Mouse (Mus musculus): ENCODE data around the gene P4ha1. TPM values are rescaled to one million over a fixed set of nuclear protein-coding genes. Genes with fewer than 3 reads are reported as not detected.

The P4ha1 gene
- polyA plus RNA-seq, 1 experiment from 2014 or later, result 24.9 TPM

DNA sequence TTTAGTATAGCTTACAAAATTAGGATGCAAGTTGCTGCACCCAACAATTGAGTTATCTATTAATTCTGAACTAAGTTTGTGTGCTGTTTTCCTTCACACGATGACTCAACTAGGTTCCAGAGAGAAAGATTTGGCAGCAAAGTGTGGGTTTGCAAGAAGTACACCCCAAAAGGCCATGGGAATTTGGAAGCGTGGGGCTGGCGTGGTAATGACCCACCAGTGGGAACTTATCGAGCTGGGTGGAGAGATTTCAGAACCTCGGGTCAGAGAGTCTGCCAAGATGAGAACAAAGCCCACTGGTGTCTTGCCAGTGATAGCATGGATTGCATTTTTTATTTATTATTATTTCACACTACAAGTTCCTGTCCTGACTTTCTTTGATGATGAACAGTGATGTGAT lies 11.2 kb upstream of the P4ha1 start:
- no peak for DNase-seq (ENCODE audit: low spot score)
- 94% methylated on average over 5 of the region's 5 CpGs for WGBS
- H3K36me3 ChIP-seq (replicated peaks; ENCODE audit: control insufficient read depth, insufficient read depth), result no peaks in the 10 kb centered on the region
- H3K4me2 ChIP-seq (replicated peaks), result no peak overlapping the region
- ATAC-seq (ENCODE audit: low FRiP score), result no peak
- no peaks in the 10 kb centered on the region for H3K27me3 ChIP-seq (ENCODE audit: control insufficient read depth, insufficient read depth, low read length)
- H3K9me3 ChIP-seq (ENCODE audit: control insufficient read depth, low read length), result no peaks in the 10 kb centered on the region
- no peak overlapping the region for H3K4me3 ChIP-seq (replicated peaks; ENCODE audit: low read length)
- H3K27ac ChIP-seq, result no peak overlapping the region
- no peaks in the 10 kb centered on the region for H3K4me1 ChIP-seq (replicated peaks; ENCODE audit: control insufficient read depth, insufficient read depth, low read length)
- H3K9ac ChIP-seq, result no peak overlapping the region

DNA sequence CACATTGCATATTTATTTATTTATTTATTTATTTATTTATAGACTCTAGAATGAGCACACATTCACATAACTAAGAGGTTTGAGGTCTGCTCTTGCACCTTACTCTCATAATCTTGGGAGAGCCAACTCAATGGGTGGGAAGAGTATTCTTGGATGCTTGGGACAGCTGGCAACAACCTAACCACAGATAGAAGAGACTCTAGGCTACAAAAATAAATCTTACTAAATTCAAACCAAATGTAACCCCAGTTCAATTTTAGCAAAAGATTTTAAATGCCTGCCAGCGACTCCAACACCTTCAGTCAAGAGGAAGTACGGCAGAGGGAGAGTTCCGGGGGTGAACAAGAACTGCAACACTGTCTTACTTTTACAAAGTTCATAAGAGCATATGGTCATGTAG lies 2.0 kb upstream of the P4ha1 start:
- Histone ChIP-seq H3K27me3 (ENCODE audit: control insufficient read depth, insufficient read depth, low read length) (no peaks in the 10 kb centered on the region), H3K4me1 (replicated peaks; ENCODE audit: control insufficient read depth, insufficient read depth, low read length) (peaks cover 25% of the 10 kb centered on the region), H3K36me3 (replicated peaks; ENCODE audit: control insufficient read depth, insufficient read depth) (no peaks in the 10 kb centered on the region), H3K4me3 (replicated peaks; ENCODE audit: low read length) (no peak overlapping the region), H3K9me3 (ENCODE audit: control insufficient read depth, low read length) (no peaks in the 10 kb centered on the region), H3K27ac (no peak overlapping the region), H3K4me2 (replicated peaks) (no peak overlapping the region), H3K9ac (no peak overlapping the region)
- ATAC-seq (ENCODE audit: low FRiP score) (no peak), DNase-seq (ENCODE audit: low spot score) (no peak)
- 94% methylated on average over 3 of the region's 3 CpGs for WGBS

DNA sequence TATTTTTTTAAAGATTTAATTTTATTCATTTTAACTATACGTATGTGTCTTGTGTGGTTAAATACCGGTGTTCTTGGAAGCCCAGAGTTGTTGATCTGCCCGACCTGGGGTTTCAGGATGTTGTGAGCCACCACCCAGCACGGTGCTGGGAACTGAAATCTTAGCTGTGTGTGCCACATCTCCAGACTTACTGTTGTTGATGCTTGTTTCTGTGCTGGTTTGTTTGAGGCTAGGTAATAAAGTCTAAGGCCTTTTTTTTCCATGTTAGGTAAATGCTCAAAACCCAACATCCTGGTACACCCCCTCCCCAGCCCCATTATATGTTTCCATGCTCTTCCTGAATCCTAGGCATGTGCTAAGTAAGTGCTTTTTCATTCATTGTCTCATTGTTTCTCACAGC lies 825 bp upstream of the P4ha1 start:
- DNase-seq (ENCODE audit: low spot score), result no peak
- Histone ChIP-seq H3K4me2 (replicated peaks) (peak overlapping the region; percentile 90), H3K9ac (peak overlapping the region; percentile 58), H3K4me3 (replicated peaks; ENCODE audit: low read length) (peak overlapping the region; percentile 96; the same call in 1 of the 2 replicates), H3K4me1 (replicated peaks; ENCODE audit: control insufficient read depth, insufficient read depth, low read length) (peaks cover 34% of the 10 kb centered on the region), H3K36me3 (replicated peaks; ENCODE audit: control insufficient read depth, insufficient read depth) (no peaks in the 10 kb centered on the region), H3K27me3 (ENCODE audit: control insufficient read depth, insufficient read depth, low read length) (no peaks in the 10 kb centered on the region), H3K9me3 (ENCODE audit: control insufficient read depth, low read length) (no peaks in the 10 kb centered on the region), H3K27ac (peak overlapping the region; percentile 95; the same call in 1 of the 2 replicates)
- WGBS, result 51% methylated on average over 4 of the region's 4 CpGs
- ATAC-seq (ENCODE audit: low FRiP score), result no peak

DNA sequence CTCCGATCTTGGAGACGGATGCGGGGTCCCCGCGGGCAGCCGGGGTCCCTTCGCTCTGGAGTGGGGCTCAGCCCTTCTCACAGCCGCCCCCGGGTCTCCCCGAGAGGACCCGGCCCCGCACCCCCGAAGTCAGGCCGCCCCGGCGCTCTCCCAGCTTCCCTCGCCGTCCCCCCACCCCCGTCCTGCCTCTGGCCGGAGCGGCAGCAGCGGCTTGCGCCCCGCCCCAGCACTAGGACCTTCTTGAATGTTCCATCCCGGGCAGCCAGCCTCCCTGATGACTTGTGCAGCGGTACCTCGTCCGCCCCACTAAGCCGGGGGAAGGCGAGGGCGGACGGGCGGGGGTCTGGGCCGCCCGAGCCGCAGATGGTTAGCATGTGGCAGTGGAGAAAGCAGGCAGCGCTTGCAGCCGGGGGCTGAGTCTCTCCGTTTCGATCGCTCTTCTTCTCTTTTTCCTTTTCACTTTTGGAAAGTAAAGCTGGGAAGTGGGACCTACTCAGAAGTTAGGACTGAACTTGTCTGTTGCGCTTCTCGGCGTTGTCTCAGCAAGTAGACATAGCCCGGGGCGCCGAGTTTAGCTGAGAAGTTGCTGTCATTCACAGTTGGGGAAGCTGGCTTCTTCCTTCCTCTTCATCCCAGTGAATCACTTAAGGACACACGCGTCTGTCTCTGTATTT lies 529 bp downstream of the P4ha1 start:
- peak overlapping the region; percentile 90 for H3K4me2 ChIP-seq (replicated peaks)
- H3K27me3 ChIP-seq (ENCODE audit: control insufficient read depth, insufficient read depth, low read length), result no peaks in the 10 kb centered on the region
- no peaks in the 10 kb centered on the region for H3K36me3 ChIP-seq (replicated peaks; ENCODE audit: control insufficient read depth, insufficient read depth)
- peak overlapping the region; percentile 96 for H3K4me3 ChIP-seq (replicated peaks; ENCODE audit: low read length)
- under 1% methylated on average over 49 of the region's 49 CpGs for WGBS
- DNase-seq (ENCODE audit: low spot score) (peak; percentile 59), ATAC-seq (ENCODE audit: low FRiP score) (no peak; the same call in 1 of the 2 replicates)
- peaks cover 35% of the 10 kb centered on the region for H3K4me1 ChIP-seq (replicated peaks; ENCODE audit: control insufficient read depth, insufficient read depth, low read length)
- peak overlapping the region; percentile 95 for H3K9ac ChIP-seq
- H3K27ac ChIP-seq, result peak overlapping the region; percentile 95
- H3K9me3 ChIP-seq (ENCODE audit: control insufficient read depth, low read length), result no peaks in the 10 kb centered on the region

DNA sequence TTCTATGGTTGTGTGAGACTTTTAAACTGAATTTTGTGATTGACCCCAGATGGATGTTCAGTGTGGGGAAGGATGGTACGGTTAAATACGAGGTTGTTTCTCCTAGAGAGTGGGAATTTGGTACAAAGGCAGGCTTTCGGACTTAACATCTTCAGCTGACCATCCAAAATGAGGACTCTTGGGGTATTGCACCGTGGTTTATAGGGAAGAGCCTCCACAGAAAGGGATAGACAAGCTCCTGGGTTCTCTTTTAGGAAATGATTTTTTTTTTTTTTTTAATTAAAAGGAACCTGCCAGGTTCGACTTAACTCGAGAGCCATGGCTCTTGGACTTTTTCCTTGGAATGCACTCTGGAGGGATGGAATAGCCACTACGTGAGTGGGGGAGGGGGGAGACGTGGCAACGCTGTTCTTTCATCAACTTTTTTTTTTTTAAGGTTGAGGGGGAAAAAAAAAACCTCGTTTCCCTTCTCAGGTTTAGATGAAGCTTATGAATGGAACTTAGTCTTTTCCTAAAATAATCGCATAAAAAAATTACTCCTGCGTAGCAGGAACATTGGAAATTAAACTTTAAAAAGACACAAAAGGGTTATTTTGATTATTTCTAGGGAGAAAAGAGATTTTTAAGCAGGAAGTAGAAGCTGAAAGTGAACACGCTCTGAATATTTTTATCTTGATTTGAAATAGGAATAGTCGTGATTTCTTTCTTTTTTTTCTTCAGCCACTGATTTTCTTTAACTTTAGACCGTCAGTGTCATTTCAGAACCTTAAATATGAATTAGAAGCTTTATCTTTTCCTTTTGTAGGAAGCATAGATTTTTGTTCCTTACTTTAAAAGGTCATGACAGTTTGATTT lies 1.4 kb downstream of the P4ha1 start:
- Histone ChIP-seq H3K27me3 (ENCODE audit: control insufficient read depth, insufficient read depth, low read length) (no peaks in the 10 kb centered on the region), H3K9me3 (ENCODE audit: control insufficient read depth, low read length) (no peaks in the 10 kb centered on the region), H3K9ac (peak overlapping the region; percentile 95), H3K27ac (peak overlapping the region; percentile 95), H3K4me2 (replicated peaks) (peak overlapping the region; percentile 90), H3K4me1 (replicated peaks; ENCODE audit: control insufficient read depth, insufficient read depth, low read length) (peaks cover 35% of the 10 kb centered on the region), H3K4me3 (replicated peaks; ENCODE audit: low read length) (peak overlapping the region; percentile 96), H3K36me3 (replicated peaks; ENCODE audit: control insufficient read depth, insufficient read depth) (no peaks in the 10 kb centered on the region)
- 17% methylated on average over 15 of the region's 15 CpGs for WGBS
- no peak for DNase-seq (ENCODE audit: low spot score)
- no peak for ATAC-seq (ENCODE audit: low FRiP score)

DNA sequence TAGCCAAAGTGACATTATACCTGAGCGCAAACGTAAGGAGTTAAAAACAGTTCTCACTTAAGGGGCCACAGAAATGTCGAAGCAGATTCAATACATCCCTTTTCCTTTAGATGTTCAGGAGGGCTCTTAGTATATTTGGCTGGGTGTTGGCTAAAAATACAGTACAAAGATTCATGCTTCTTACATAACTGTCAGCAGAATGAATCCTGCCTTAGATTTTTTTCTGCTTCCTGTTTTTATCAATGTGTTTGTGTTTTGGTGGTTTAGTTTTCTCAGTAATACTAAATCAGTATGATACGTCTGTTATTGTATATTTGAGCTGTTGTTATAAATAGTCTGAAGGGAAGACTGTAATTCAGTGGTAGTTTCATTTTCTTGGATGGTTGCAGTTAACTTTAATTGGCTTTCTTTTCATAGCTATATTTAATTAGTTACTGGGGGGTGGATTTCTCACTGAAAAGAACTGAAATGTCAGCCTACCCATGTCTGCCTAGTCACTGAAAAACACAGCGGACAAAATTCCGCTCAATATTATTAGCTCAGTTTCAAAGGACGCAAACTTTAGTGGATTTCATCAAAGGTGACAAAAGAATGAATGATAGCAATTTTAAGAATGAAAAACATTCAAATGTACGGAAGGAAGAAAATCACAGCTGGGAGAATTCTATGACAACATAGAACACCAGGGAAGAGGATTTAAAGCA lies 3.7 kb downstream of the P4ha1 start:
- ATAC-seq (ENCODE audit: low FRiP score), result no peak
- Histone ChIP-seq H3K4me3 (replicated peaks; ENCODE audit: low read length) (no peak overlapping the region), H3K27me3 (ENCODE audit: control insufficient read depth, insufficient read depth, low read length) (no peaks in the 10 kb centered on the region), H3K9ac (no peak overlapping the region), H3K27ac (no peak overlapping the region), H3K4me1 (replicated peaks; ENCODE audit: control insufficient read depth, insufficient read depth, low read length) (peaks cover 35% of the 10 kb centered on the region), H3K36me3 (replicated peaks; ENCODE audit: control insufficient read depth, insufficient read depth) (no peaks in the 10 kb centered on the region), H3K4me2 (replicated peaks) (no peak overlapping the region; the same call in 1 of the 2 replicates), H3K9me3 (ENCODE audit: control insufficient read depth, low read length) (no peaks in the 10 kb centered on the region)
- WGBS, result 79% methylated on average over 8 of the region's 8 CpGs
- DNase-seq (ENCODE audit: low spot score), result no peak

DNA sequence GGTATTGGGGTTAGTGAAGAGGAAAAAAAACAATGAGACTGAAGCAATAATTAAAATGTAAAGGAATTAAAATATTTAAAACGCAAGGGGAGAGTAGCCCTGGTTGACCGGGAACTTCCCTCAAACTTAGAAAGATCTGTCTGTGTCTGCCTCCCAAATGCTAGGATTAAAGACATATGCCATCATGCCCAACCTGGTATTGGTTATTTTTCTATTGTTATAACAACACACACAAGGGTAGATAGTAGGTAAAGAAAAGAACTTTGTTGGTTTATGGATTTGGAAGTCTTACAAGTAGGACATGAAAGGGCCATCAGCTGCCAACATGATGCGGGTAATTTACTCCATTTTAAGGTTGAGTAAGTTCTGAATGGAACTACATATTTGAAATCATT lies 4.2 kb downstream of the P4ha1 start:
- H3K4me2 ChIP-seq (replicated peaks), result no peak overlapping the region
- H3K4me1 ChIP-seq (replicated peaks; ENCODE audit: control insufficient read depth, insufficient read depth, low read length), result peaks cover 34% of the 10 kb centered on the region
- no peaks in the 10 kb centered on the region for H3K36me3 ChIP-seq (replicated peaks; ENCODE audit: control insufficient read depth, insufficient read depth)
- no peak overlapping the region for H3K27ac ChIP-seq
- ATAC-seq (ENCODE audit: low FRiP score), result no peak
- H3K4me3 ChIP-seq (replicated peaks; ENCODE audit: low read length), result no peak overlapping the region
- DNase-seq (ENCODE audit: low spot score), result no peak
- WGBS, result 81% methylated on average over 3 of the region's 3 CpGs
- H3K9me3 ChIP-seq (ENCODE audit: control insufficient read depth, low read length), result no peaks in the 10 kb centered on the region
- H3K27me3 ChIP-seq (ENCODE audit: control insufficient read depth, insufficient read depth, low read length), result no peaks in the 10 kb centered on the region
- H3K9ac ChIP-seq, result no peak overlapping the region

DNA sequence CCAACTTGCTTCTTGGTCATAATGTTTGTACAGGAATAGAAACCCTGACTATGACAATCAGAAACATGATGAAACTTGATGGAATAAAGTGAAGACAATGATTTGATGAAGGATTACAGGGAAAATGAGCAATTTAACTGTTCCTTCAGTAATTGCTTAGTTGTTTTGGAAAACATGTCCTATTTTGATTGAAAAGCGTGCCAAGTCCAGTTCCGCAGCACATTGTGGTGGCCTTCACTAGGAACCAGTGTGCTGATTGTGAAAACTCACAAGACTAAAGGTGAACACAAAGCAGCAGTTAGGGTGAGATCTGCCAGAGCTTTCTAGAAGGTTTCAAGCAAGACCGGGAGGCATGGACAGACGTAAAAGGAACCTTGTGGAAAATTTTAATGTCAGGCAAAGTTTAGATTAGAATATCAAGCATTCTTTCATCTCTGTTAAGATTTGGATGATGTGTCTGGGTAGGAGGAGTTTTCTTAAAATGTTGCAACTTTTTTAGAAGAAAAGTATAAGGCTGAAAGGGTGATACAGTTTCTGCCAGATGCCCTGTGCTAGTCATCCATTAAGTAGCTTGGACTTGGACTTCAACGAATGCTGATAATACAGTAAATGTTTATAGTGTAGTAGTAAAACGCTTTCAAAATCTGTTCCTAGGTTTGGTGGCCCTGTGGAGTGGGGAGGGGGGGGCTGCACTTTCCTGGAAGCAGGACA lies 8.6 kb downstream of the P4ha1 start:
- no peaks in the 10 kb centered on the region for H3K9me3 ChIP-seq (ENCODE audit: control insufficient read depth, low read length)
- no peak overlapping the region for H3K27ac ChIP-seq
- H3K36me3 ChIP-seq (replicated peaks; ENCODE audit: control insufficient read depth, insufficient read depth), result no peaks in the 10 kb centered on the region
- no peak for ATAC-seq (ENCODE audit: low FRiP score)
- peaks cover 6% of the 10 kb centered on the region for H3K4me1 ChIP-seq (replicated peaks; ENCODE audit: control insufficient read depth, insufficient read depth, low read length)
- DNase-seq (ENCODE audit: low spot score), result no peak
- H3K9ac ChIP-seq, result no peak overlapping the region
- WGBS, result 91% methylated on average over 6 of the region's 6 CpGs
- no peak overlapping the region for H3K4me3 ChIP-seq (replicated peaks; ENCODE audit: low read length)
- no peak overlapping the region for H3K4me2 ChIP-seq (replicated peaks)
- H3K27me3 ChIP-seq (ENCODE audit: control insufficient read depth, insufficient read depth, low read length), result no peaks in the 10 kb centered on the region

DNA sequence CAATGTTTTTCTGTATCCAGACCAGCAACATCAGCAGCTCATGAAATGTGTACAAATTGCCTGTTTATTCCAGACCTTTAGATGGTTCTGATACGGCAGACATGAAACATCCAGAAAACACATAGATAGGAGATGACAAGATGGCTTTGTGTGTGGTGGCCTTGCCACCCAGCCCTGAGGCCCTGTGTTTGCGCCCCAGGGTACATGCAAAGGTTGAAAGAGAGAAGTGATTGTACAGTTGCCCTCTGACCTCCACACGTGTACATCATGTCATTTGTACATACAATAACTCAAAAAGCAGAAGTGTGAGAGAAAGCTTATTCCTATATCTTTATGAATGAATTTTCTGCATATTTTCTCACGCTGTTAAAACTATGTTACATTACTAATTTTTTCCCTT lies 10.3 kb downstream of the P4ha1 start:
- DNase-seq (ENCODE audit: low spot score), result no peak
- Histone ChIP-seq H3K4me2 (replicated peaks) (no peak overlapping the region), H3K9ac (no peak overlapping the region), H3K9me3 (ENCODE audit: control insufficient read depth, low read length) (no peaks in the 10 kb centered on the region), H3K36me3 (replicated peaks; ENCODE audit: control insufficient read depth, insufficient read depth) (peaks cover 9% of the 10 kb centered on the region), H3K27me3 (ENCODE audit: control insufficient read depth, insufficient read depth, low read length) (no peaks in the 10 kb centered on the region), H3K4me1 (replicated peaks; ENCODE audit: control insufficient read depth, insufficient read depth, low read length) (no peaks in the 10 kb centered on the region), H3K27ac (no peak overlapping the region), H3K4me3 (replicated peaks; ENCODE audit: low read length) (no peak overlapping the region)
- WGBS, result 91% methylated on average over 4 of the region's 4 CpGs
- ATAC-seq (ENCODE audit: low FRiP score), result no peak
